Mouse (Mus musculus) urinary bladder, postnatal 36 days (tissue): ENCODE data around the gene Noct.
A peak's percentile ranks its signal among the peaks of the same experiment; 100 is the strongest.

Experiments used
- DNase-seq, 2 experiments: peaks; one replicate each; pipeline ENCODE4 v3.0.0; 2022; ENCODE audit warnings: low spot score in 2 of 2, mixed read lengths in 1 of 2

Gene Noct

GRCm38 (mm10) chr3:51276421-51277111 is 52.3 kb downstream of the Noct start:
- peak; percentile 52 to 61 for DNase-seq

GRCm38 (mm10) chr3:51277201-51278150 is 53.2 kb downstream of the Noct start:
- DNase-seq: peak; percentile 77 to 84

- DNase-seq: no peak
These were observed 54.2 kb downstream of the Noct start for GRCm38 (mm10) chr3:51278433-51278832.

- DNase-seq: no peak
These were observed 57.5 kb downstream of the Noct start for GRCm38 (mm10) chr3:51281727-51282126.

GRCm38 (mm10) chr3:51284375-51284774 is 60.1 kb downstream of the Noct start:
- no peak for DNase-seq

GRCm38 (mm10) chr3:51288880-51289821 is 64.9 kb downstream of the Noct start:
- DNase-seq: peak; percentile 82

GRCm38 (mm10) chr3:51294251-51294650 is 70.0 kb downstream of the Noct start:
- DNase-seq: no peak

GRCm38 (mm10) chr3:51295225-51295624 is 71.0 kb downstream of the Noct start:
- DNase-seq: no peak

- no peak for DNase-seq
These were observed 72.5 kb downstream of the Noct start for GRCm38 (mm10) chr3:51296790-51297189.
